8 mouse cellular contexts compared by ENCODE assay signal in genomic region chr11:60776107-60776828, GRCm38 (mm10). TPM values are rescaled to one million over a fixed set of nuclear protein-coding genes. Genes with fewer than 3 reads are reported as not detected.
DNase-seq lines count a peak whose midpoint lies in the region; ATAC-seq and TF ChIP-seq lines count a peak whose summit lies in the region.

No protein-coding gene starts in this region.

- peak overlapping the region; percentile 97 for H3K27ac ChIP-seq in heart, adult 2 months
- H3K27ac ChIP-seq in CH12.LX (ENCODE audit: insufficient read depth, low read depth) = peak overlapping the region; percentile 90
- no peak overlapping the region for H3K27ac ChIP-seq in forebrain, embryonic 14.5 days (ENCODE audit: low read depth, low read length)
- H3K27ac ChIP-seq in liver, embryonic 15.5 days (replicated peaks) = peak overlapping the region; percentile 85

- ATAC-seq in forebrain, embryonic 14.5 days = no peak
- peak; percentile 2; the same call in 1 of the 2 replicates for ATAC-seq in liver, embryonic 15.5 days (ENCODE audit: insufficient read depth)

- no peak for DNase-seq in heart, adult 2 months
- no peak for DNase-seq in heart, postnatal 36 days
- DNase-seq in CH12.LX (ENCODE audit: extremely low read depth) = no peak
- no peak for DNase-seq in forebrain, embryonic 14.5 days (ENCODE audit: low spot score)
- DNase-seq in urinary bladder, postnatal 10 days (ENCODE audit: low spot score) = no peak
- no peak for DNase-seq in ovary, adult 18-20 months (ENCODE audit: low spot score)
- no peak for DNase-seq in layer of hippocampus, postnatal 10 days (ENCODE audit: low spot score in 2 of 2)

- H3K4me2 ChIP-seq in CH12.LX (ENCODE audit: insufficient read depth, low read depth, poor library complexity, severe bottlenecking) = peak overlapping the region; percentile 90
- H3K4me2 ChIP-seq in forebrain, embryonic 14.5 days (ENCODE audit: low read length) = peak overlapping the region; percentile 82
- peak overlapping the region; percentile 84 for H3K4me2 ChIP-seq in liver, embryonic 15.5 days

- TF ChIP-seq POLR2A in heart, adult 2 months (IDR thresholded peaks at IDR 0.05; ENCODE audit: insufficient read depth, low read depth, low read length) = no peak
- TF ChIP-seq POLR2A in CH12.LX (IDR thresholded peaks at IDR 0.05; ENCODE audit: low read depth, low read length) = no peak

- H3K27me3 ChIP-seq in heart, adult 2 months (ENCODE audit: control insufficient read depth, insufficient read depth, low read length) = no peaks in the 10 kb centered on the region
- H3K27me3 ChIP-seq in CH12.LX (replicated peaks) = no peaks in the 10 kb centered on the region
- no peaks in the 10 kb centered on the region for H3K27me3 ChIP-seq in forebrain, embryonic 14.5 days (replicated peaks; ENCODE audit: control insufficient read depth, insufficient read depth, low read length)
- no peaks in the 10 kb centered on the region for H3K27me3 ChIP-seq in liver, embryonic 15.5 days

- H3K4me3 ChIP-seq in heart, adult 2 months = peak overlapping the region; percentile 84
- peak overlapping the region; percentile 78 to 98 (median 79) for H3K4me3 ChIP-seq in CH12.LX (replicated peaks in 1 of 3; ENCODE audit: low read depth in 2 of 3, low read length in 2 of 3, poor library complexity in 1 of 3)
- peak overlapping the region; percentile 87 for H3K4me3 ChIP-seq in forebrain, embryonic 14.5 days (ENCODE audit: low read depth, low read length)
- H3K4me3 ChIP-seq in liver, embryonic 15.5 days (replicated peaks) = peak overlapping the region; percentile 72

- H3K79me2 ChIP-seq in heart, adult 2 months (replicated peaks; ENCODE audit: control insufficient read depth, insufficient read depth, low read length) = peaks cover 4% of the 10 kb centered on the region
- H3K79me2 ChIP-seq in CH12.LX (replicated peaks; ENCODE audit: control insufficient read depth, extremely low read depth, insufficient read depth, poor library complexity, severe bottlenecking) = peaks cover 87% of the 10 kb centered on the region

- no peak for TF ChIP-seq RAD21 in CH12.LX (IDR thresholded peaks at IDR 0.05; ENCODE audit: low read depth, low read length)

- peaks cover 19% of the 10 kb centered on the region for H3K36me3 ChIP-seq in heart, adult 2 months (ENCODE audit: control insufficient read depth, insufficient read depth, low read length)
- peaks cover 20 to 30% of the 10 kb centered on the region in 2 experiments for H3K36me3 ChIP-seq in CH12.LX (replicated peaks in 1 of 2; ENCODE audit: control insufficient read depth in 1 of 2, insufficient read depth in 1 of 2, low read length in 1 of 2)
- peaks cover 14% of the 10 kb centered on the region; the same call in 1 of the 2 replicates for H3K36me3 ChIP-seq in forebrain, embryonic 14.5 days (ENCODE audit: control insufficient read depth, insufficient read depth, low read length)
- peaks cover 24% of the 10 kb centered on the region for H3K36me3 ChIP-seq in liver, embryonic 15.5 days (replicated peaks)

- H3K9me3 ChIP-seq in CH12.LX (replicated peaks; ENCODE audit: low read length) = no peaks in the 10 kb centered on the region
- H3K9me3 ChIP-seq in forebrain, embryonic 14.5 days (replicated peaks; ENCODE audit: control insufficient read depth, low read length) = no peaks in the 10 kb centered on the region
- H3K9me3 ChIP-seq in liver, embryonic 15.5 days (replicated peaks) = no peaks in the 10 kb centered on the region

- peak overlapping the region; percentile 71 for H3K9ac ChIP-seq in heart, adult 2 months (ENCODE audit: low read depth, low read length)
- H3K9ac ChIP-seq in CH12.LX (ENCODE audit: insufficient read depth, low read depth) = peak overlapping the region; percentile 89
- peak overlapping the region; percentile 80 for H3K9ac ChIP-seq in forebrain, embryonic 14.5 days (ENCODE audit: low read length)
- H3K9ac ChIP-seq in liver, embryonic 15.5 days = peak overlapping the region; percentile 74

- 5% methylated on average over 17 of the region's 17 CpGs for WGBS in heart, adult 2 months
- 7% methylated on average over 17 of the region's 17 CpGs for WGBS in forebrain, embryonic 14.5 days
- 3% methylated on average over 17 of the region's 17 CpGs for WGBS in liver, embryonic 15.5 days (ENCODE audit: insufficient replicate concordance)

- no peak for TF ChIP-seq CTCF in heart, adult 2 months (IDR thresholded peaks at IDR 0.05)
- TF ChIP-seq CTCF in CH12.LX (conservative IDR thresholded peaks at IDR 0.05 in 1 of 2, IDR thresholded peaks at IDR 0.05 in 1 of 2; ENCODE audit: low read depth in 2 of 2, low read length in 2 of 2) = peak in 1 of 2 experiments; percentile 13; a peak in 2 of 4 replicates

- intact Hi-C loops in heart, adult 2 months (cut with DNase I) = loop anchor here (2.0 kb wide), 4 partner anchors 55 to 239 kb away; partner anchors contain the start of genes Alkbh5, Dhrs7b, Llgl1 and Tmem11
- intact Hi-C loops in heart, postnatal 36 days (cut with DNase I) = loop anchor here (2.0 kb wide), 4 partner anchors 47 to 103 kb away; partner anchors contain the start of genes Dhrs7b, Mief2 and Tmem11

- no peak for TF ChIP-seq EP300 in heart, adult 2 months (IDR thresholded peaks at IDR 0.05; ENCODE audit: insufficient read depth, low read depth, low read length)
- peak; percentile 61; the same call in 1 of the 2 replicates for TF ChIP-seq EP300 in CH12.LX (IDR thresholded peaks at IDR 0.05; ENCODE audit: low read length)

- peaks cover 25% of the 10 kb centered on the region for H3K4me1 ChIP-seq in heart, adult 2 months (ENCODE audit: control insufficient read depth, insufficient read depth, low read length)
- peaks cover 6 to 63% of the 10 kb centered on the region in 2 experiments for H3K4me1 ChIP-seq in CH12.LX (ENCODE audit: control insufficient read depth in 1 of 2, insufficient read depth in 2 of 2)
- H3K4me1 ChIP-seq in forebrain, embryonic 14.5 days (ENCODE audit: control insufficient read depth, insufficient read depth, low read length) = peaks cover 45% of the 10 kb centered on the region
- peaks cover 63% of the 10 kb centered on the region for H3K4me1 ChIP-seq in liver, embryonic 15.5 days (replicated peaks)

- in situ Hi-C loops in CH12.LX (cut with MboI; ENCODE audit: low pct_ligation_motif_present, low pct_unique_long_range_greater_than_20kb, low sequenced_read_pairs) = loop anchor here (5.0 kb wide), 2 partner anchors 36 to 96 kb away; partner anchors contain the start of gene Shmt1

- dilution Hi-C loops in CH12.LX (cut with MboI; ENCODE audit: extremely low pct_ligation_motif_present, extremely low pct_unique_long_range_greater_than_20kb, low sequenced_read_pairs) = no loop called here

TF ChIP-seq in CH12.LX, 34 proteins besides CTCF, POLR2A, EP300 and RAD21 (continues in another document):
- TF ChIP-seq ELF1 (IDR thresholded peaks at IDR 0.05; ENCODE audit: low read depth, low read length) = 0 out of 2 replicates have a peak, but pooled peaks have one; percentile 50

RNA-seq across cellular contexts. Expression of gene Top3a, which starts 0.9 kb away (rescaled TPM):
- 1 to 10 TPM; 3.7 to 4.6 TPM for total RNA-seq in heart, adult 2 months (2021)
- 3.3 and 3.4 TPM in 2 replicates for polyA plus RNA-seq in heart, adult 2 months (2012; rRNA removed)
- 1 to 10 TPM; 4.5 to 5.3 TPM for total RNA-seq in heart, postnatal 36 days (2021)
- total RNA-seq in CH12.LX (2012; rRNA removed) (28.8 and 28.9 TPM in 2 replicates), CH12.LX (2014; rRNA removed) (19.6 and 20.6 TPM in 2 replicates)
- 38.9 and 43.7 TPM in 2 replicates for polyA plus RNA-seq in CH12.LX (2012; ENCODE audit: insufficient read length, low read depth)
- polyA plus RNA-seq in forebrain, embryonic 14.5 days (2014; fragmentation: Nextera tagmentation; extraction: Ambion mirVana) = 7.3 and 9.5 TPM in 2 replicates
- polyA plus RNA-seq in liver, embryonic 15.5 days (2015; fragmentation: Nextera tagmentation; extraction: Ambion mirVana) = 5.9 TPM in 2 replicates
- total RNA-seq in layer of hippocampus, postnatal 10 days (2021) = 1 to 10 TPM; 5.8 to 6.1 TPM

RNA-seq across cellular contexts. Expression of gene Smcr8, which starts 1.1 kb away (rescaled TPM):
- 10 to 100 TPM; 13.9 to 15.3 TPM for total RNA-seq in heart, adult 2 months (2021)
- polyA plus RNA-seq in heart, adult 2 months (2012; rRNA removed) = 6.0 and 9.7 TPM in 2 replicates
- 10 to 100 TPM; 14.5 to 15.3 TPM for total RNA-seq in heart, postnatal 36 days (2021)
- total RNA-seq in CH12.LX (2012; rRNA removed) (22.4 and 24.6 TPM in 2 replicates), CH12.LX (2014; rRNA removed) (8.5 and 11.0 TPM in 2 replicates)
- polyA plus RNA-seq in CH12.LX (2012; ENCODE audit: insufficient read length, low read depth) = 24.5 and 27.5 TPM in 2 replicates
- 7.9 and 8.5 TPM in 2 replicates for polyA plus RNA-seq in forebrain, embryonic 14.5 days (2014; fragmentation: Nextera tagmentation; extraction: Ambion mirVana)
- polyA plus RNA-seq in liver, embryonic 15.5 days (2015; fragmentation: Nextera tagmentation; extraction: Ambion mirVana) = 2.6 and 3.2 TPM in 2 replicates
- 10 to 100 TPM; 22.1 to 23.6 TPM for total RNA-seq in layer of hippocampus, postnatal 10 days (2021)

RNA-seq across cellular contexts. Expression of gene Shmt1, which starts 35.2 kb away (rescaled TPM):
- 10 to 100 TPM in 1 of 2 experiments, 1 to 10 TPM in 1; 8.4 to 10.5 TPM for total RNA-seq in heart, adult 2 months (2021)
- 7.4 TPM in 2 replicates for polyA plus RNA-seq in heart, adult 2 months (2012; rRNA removed)
- total RNA-seq in heart, postnatal 36 days (2021) = 1 to 10 TPM; 8.8 to 9.1 TPM
- 136 and 189 TPM in 2 replicates for total RNA-seq in CH12.LX (2012; rRNA removed)
- total RNA-seq in CH12.LX (2014; rRNA removed) = 197 and 235 TPM in 2 replicates
- 178 TPM in 2 replicates for polyA plus RNA-seq in CH12.LX (2012; ENCODE audit: insufficient read length, low read depth)
- 12.0 and 17.3 TPM in 2 replicates for polyA plus RNA-seq in forebrain, embryonic 14.5 days (2014; fragmentation: Nextera tagmentation; extraction: Ambion mirVana)
- 52.4 and 64.0 TPM in 2 replicates for polyA plus RNA-seq in liver, embryonic 15.5 days (2015; fragmentation: Nextera tagmentation; extraction: Ambion mirVana)
- 1 to 10 TPM; 3.9 to 7.1 TPM for total RNA-seq in layer of hippocampus, postnatal 10 days (2021)

RNA-seq across cellular contexts. Expression of gene Mief2, which starts 48.1 kb away (rescaled TPM):
- 10 to 100 TPM; 31.1 to 36.2 TPM for total RNA-seq in heart, adult 2 months (2021)
- 34.8 and 42.2 TPM in 2 replicates for polyA plus RNA-seq in heart, adult 2 months (2012; rRNA removed)
- total RNA-seq in heart, postnatal 36 days (2021) = 10 to 100 TPM; 36.1 to 36.4 TPM
- total RNA-seq in CH12.LX (2012; rRNA removed) = 12.7 and 16.3 TPM in 2 replicates
- total RNA-seq in CH12.LX (2014; rRNA removed) = 6.8 and 7.2 TPM in 2 replicates
- 9.9 and 10.9 TPM in 2 replicates for polyA plus RNA-seq in CH12.LX (2012; ENCODE audit: insufficient read length, low read depth)
- 20.5 and 20.7 TPM in 2 replicates for polyA plus RNA-seq in forebrain, embryonic 14.5 days (2014; fragmentation: Nextera tagmentation; extraction: Ambion mirVana)
- 2.5 and 2.8 TPM in 2 replicates for polyA plus RNA-seq in liver, embryonic 15.5 days (2015; fragmentation: Nextera tagmentation; extraction: Ambion mirVana)
- 10 to 100 TPM; 25.4 to 27.7 TPM for total RNA-seq in layer of hippocampus, postnatal 10 days (2021)

RNA-seq across cellular contexts. Expression of gene Flii, which starts 49.2 kb away (rescaled TPM):
- total RNA-seq in heart, adult 2 months (2021) = 100 to 1,000 TPM; 127 to 130 TPM
- 152 and 168 TPM in 2 replicates for polyA plus RNA-seq in heart, adult 2 months (2012; rRNA removed)
- total RNA-seq in heart, postnatal 36 days (2021) = 100 to 1,000 TPM; 124 to 126 TPM
- 99.3 and 112 TPM in 2 replicates for total RNA-seq in CH12.LX (2012; rRNA removed)
- total RNA-seq in CH12.LX (2014; rRNA removed) = 43.9 and 49.5 TPM in 2 replicates
- 71.4 and 88.6 TPM in 2 replicates for polyA plus RNA-seq in CH12.LX (2012; ENCODE audit: insufficient read length, low read depth)
- 53.0 and 59.3 TPM in 2 replicates for polyA plus RNA-seq in forebrain, embryonic 14.5 days (2014; fragmentation: Nextera tagmentation; extraction: Ambion mirVana)
- 27.8 and 29.1 TPM in 2 replicates for polyA plus RNA-seq in liver, embryonic 15.5 days (2015; fragmentation: Nextera tagmentation; extraction: Ambion mirVana)
- total RNA-seq in layer of hippocampus, postnatal 10 days (2021) = 10 to 100 TPM; 54.7 to 57.8 TPM

Comparison
In these comparisons a context has a peak if more than half of its experiments do, and no peak if none do; other contexts are left out.
1. RNA of gene Shmt1, which starts 35.2 kb away (total RNA-seq): 136 to 235 TPM in CH12.LX; 8.4 to 10.5 TPM in heart, adult 2 months, 8.8 to 9.1 TPM in heart, postnatal 36 days and 3.9 to 7.1 TPM in layer of hippocampus, postnatal 10 days; every median in the first group is over 10 times any median in the second.
2. Peak in every context shown above with its lines, with median percentiles within 50 percentile points of each other: H3K4me3 ChIP-seq, H3K9ac ChIP-seq and H3K4me2 ChIP-seq.